Mouse (Mus musculus) forebrain, embryonic 12.5 days (tissue): ENCODE measurements around the gene Ckap4. TPM values are rescaled to one million over a fixed set of nuclear protein-coding genes. Genes with fewer than 3 reads are reported as not detected.

Experiments used
- ATAC-seq: fragments of 200-750 bp; cut with Nextera tagmentation; 2 replicates; pipeline ENCODE4 v1.8.0; 2017; ENCODE audit warnings: moderate TSS enrichment; ENCODE audit not compliant: low FRiP score
- H3K27ac ChIP-seq: fragments of 300-500 bp; sonication (generic); 2 replicates; pipeline ENCODE4 v1.5.1; 2016; ENCODE audit warnings: mild to moderate bottlenecking
- H3K27me3 ChIP-seq: fragments of 300-500 bp; sonication (generic); 2 replicates; pipeline ENCODE4 v1.6.1; 2016; ENCODE audit warnings: mild to moderate bottlenecking
- H3K36me3 ChIP-seq: fragments of 300-500 bp; sonication (generic); replicated peaks from 2 replicates; pipeline ENCODE4 v1.6.1; 2016; ENCODE audit warnings: mild to moderate bottlenecking
- H3K4me1 ChIP-seq: fragments of 300-500 bp; sonication (generic); 2 replicates; pipeline ENCODE4 v1.6.1; 2016
- H3K4me2 ChIP-seq: fragments of 300-500 bp; sonication (generic); 2 replicates; pipeline ENCODE4 v1.6.1; 2016; ENCODE audit warnings: mild to moderate bottlenecking, moderate library complexity
- H3K4me3 ChIP-seq: fragments of 300-500 bp; sonication (generic); replicated peaks from 2 replicates; pipeline ENCODE4 v1.5.1; 2016; ENCODE audit warnings: mild to moderate bottlenecking
- H3K9ac ChIP-seq: fragments of 300-500 bp; sonication (generic); 2 replicates; pipeline ENCODE4 v1.6.1; 2016; ENCODE audit warnings: mild to moderate bottlenecking
- H3K9me3 ChIP-seq: fragments of 300-500 bp; sonication (generic); 2 replicates; pipeline ENCODE4 v1.6.1; 2016
- WGBS: fragments of 180-500 bp; shearing (Covaris S2); methylation state at CpG from one replicate; pipeline ENCODE4 v1.1.7; 2016; 5-methylcytosine and 5-hydroxymethylcytosine counted together
- polyA plus RNA-seq: library from polyadenylated mRNA; unstranded; fragments of >200 nt; fragmentation: Nextera tagmentation; extraction: Ambion mirVana; gene quantifications from 2 replicates; pipeline ENCODE4 v1.2.1, GENCODE M21; 2016

The Ckap4 gene
- polyA plus RNA-seq, 1 experiment from 2014 or later = 72.2 TPM

DNA sequence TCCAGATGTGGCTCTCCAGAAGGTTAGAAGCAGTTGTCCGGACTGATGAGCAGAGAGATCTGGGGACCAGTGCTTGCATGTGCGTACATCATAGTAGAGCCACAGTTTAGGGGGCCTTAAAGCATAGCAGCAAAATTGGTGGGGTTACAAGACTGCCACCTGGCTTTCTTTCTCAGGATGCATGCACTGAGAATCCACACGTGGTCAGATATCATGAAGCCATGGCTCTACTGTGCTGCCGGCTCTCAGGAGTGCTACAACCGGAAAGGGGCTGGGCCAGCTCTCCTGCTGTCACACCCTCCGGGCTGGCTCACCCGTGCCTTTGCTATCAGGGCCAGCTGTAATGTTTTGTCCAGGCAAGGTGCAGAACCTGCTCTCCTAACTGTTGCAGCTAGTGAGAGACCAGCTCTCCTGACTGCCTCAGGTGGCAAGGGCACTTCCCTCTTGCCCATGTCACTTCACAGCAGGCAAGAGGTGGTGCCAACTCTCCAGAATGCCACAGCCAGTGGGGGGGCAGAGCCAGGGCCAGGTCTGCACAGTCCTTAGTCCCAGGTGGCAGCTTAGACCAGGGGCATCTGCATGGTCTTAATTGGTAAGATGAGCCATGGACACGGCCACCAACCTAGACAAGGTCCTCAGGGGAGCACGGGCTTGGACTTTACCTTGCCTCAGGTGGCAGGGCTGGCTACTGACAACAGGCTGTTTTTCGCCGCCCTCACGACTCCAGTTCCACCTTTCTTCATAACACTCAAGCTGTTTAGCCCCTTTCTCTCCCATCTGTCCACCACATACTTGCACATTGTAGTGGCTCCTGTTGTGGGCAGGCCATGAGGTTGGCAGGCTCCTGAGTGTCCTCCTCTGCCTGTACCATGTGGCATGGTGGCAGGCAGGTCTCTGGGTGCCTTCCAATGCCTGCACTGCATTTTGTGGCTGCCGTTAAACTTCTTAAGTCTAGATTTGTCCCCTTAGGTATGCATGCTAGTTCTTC lies 29.0 kb upstream of the Ckap4 start:
- no peak for ATAC-seq
- H3K36me3 ChIP-seq = no peaks in the 10 kb centered on the region
- H3K9me3 ChIP-seq = 0 out of 2 replicates have a peak, but pooled peaks cover 5% of the 10 kb centered on the region
- H3K4me1 ChIP-seq = no peaks in the 10 kb centered on the region
- H3K4me3 ChIP-seq = no peak overlapping the region
- 0 out of 2 replicates have a peak, but pooled peaks cover 3% of the 10 kb centered on the region for H3K27me3 ChIP-seq
- H3K27ac ChIP-seq = no peak overlapping the region
- H3K9ac ChIP-seq = no peak overlapping the region
- no peak overlapping the region for H3K4me2 ChIP-seq
- WGBS = 73% methylated on average over 13 of the region's 13 CpGs

- H3K27me3 ChIP-seq = 0 out of 2 replicates have a peak, but pooled peaks cover 3% of the 10 kb centered on the region
- H3K27ac ChIP-seq = no peak overlapping the region
- ATAC-seq = no peak
- no peak overlapping the region for H3K9ac ChIP-seq
- H3K4me1 ChIP-seq = no peaks in the 10 kb centered on the region
- 0 out of 2 replicates have a peak, but pooled peaks cover 6% of the 10 kb centered on the region for H3K9me3 ChIP-seq
- no peak overlapping the region for H3K4me2 ChIP-seq
- H3K36me3 ChIP-seq = no peaks in the 10 kb centered on the region
- no peak overlapping the region for H3K4me3 ChIP-seq
- WGBS = 70% methylated on average over 5 of the region's 5 CpGs
Measured at GRCm38 (mm10) chr10:84562121-84562520, 28.3 kb upstream of the Ckap4 start.

DNA sequence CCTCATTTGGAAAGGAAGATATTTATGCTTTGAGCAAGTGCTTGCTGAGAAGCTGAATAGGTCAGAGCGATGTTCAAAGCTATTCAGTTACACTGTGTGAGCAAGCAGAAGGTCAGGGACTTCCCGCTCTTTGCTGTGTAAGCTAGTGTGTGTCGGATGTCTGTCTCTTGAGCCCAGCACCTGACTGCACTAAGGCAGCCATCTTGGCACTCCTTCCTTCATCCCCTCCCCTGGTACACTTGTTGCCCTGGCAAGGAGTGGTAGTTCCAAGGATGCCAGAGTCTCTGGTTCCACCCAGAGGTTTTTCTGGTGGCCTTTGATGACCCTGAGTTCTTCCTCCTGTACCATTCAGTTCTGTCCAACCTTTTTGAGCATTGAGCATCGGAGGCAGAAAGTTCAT lies 26.1 kb upstream of the Ckap4 start:
- H3K27ac ChIP-seq = no peak overlapping the region
- H3K4me3 ChIP-seq = no peak overlapping the region
- H3K4me2 ChIP-seq = no peak overlapping the region
- H3K9ac ChIP-seq = no peak overlapping the region
- no peak for ATAC-seq
- 89% methylated on average over 4 of the region's 4 CpGs for WGBS
- H3K4me1 ChIP-seq = no peaks in the 10 kb centered on the region
- 0 out of 2 replicates have a peak, but pooled peaks cover 6% of the 10 kb centered on the region for H3K9me3 ChIP-seq
- H3K27me3 ChIP-seq = 0 out of 2 replicates have a peak, but pooled peaks cover 3% of the 10 kb centered on the region
- no peaks in the 10 kb centered on the region for H3K36me3 ChIP-seq

- WGBS = 87% methylated on average over 1 of the region's 1 CpGs
- H3K9ac ChIP-seq = no peak overlapping the region
- no peaks in the 10 kb centered on the region for H3K4me1 ChIP-seq
- H3K27me3 ChIP-seq = 0 out of 2 replicates have a peak, but pooled peaks cover 3% of the 10 kb centered on the region
- H3K4me3 ChIP-seq = no peak overlapping the region
- no peak for ATAC-seq
- no peak overlapping the region for H3K27ac ChIP-seq
- no peaks in the 10 kb centered on the region for H3K36me3 ChIP-seq
- 0 out of 2 replicates have a peak, but pooled peaks cover 6% of the 10 kb centered on the region for H3K9me3 ChIP-seq
- no peak overlapping the region for H3K4me2 ChIP-seq
Measured at GRCm38 (mm10) chr10:84558511-84558910, 24.6 kb upstream of the Ckap4 start.

GRCm38 (mm10) chr10:84556120-84556519 lies 22.3 kb upstream of the Ckap4 start:
- Histone ChIP-seq H3K36me3 (no peaks in the 10 kb centered on the region), H3K27ac (no peak overlapping the region), H3K4me2 (no peak overlapping the region), H3K4me3 (no peak overlapping the region), H3K4me1 (no peaks in the 10 kb centered on the region), H3K9me3 (0 out of 2 replicates have a peak, but pooled peaks cover 6% of the 10 kb centered on the region), H3K9ac (no peak overlapping the region), H3K27me3 (no peaks in the 10 kb centered on the region)
- ATAC-seq = no peak
- WGBS = 78% methylated on average over 2 of the region's 2 CpGs

- Histone ChIP-seq H3K27me3 (no peaks in the 10 kb centered on the region), H3K9ac (no peak overlapping the region), H3K4me1 (no peaks in the 10 kb centered on the region), H3K27ac (no peak overlapping the region), H3K4me2 (no peak overlapping the region), H3K36me3 (no peaks in the 10 kb centered on the region), H3K9me3 (peaks cover 6% of the 10 kb centered on the region; the same call in 1 of the 2 replicates), H3K4me3 (no peak overlapping the region)
- ATAC-seq = no peak
- WGBS = 36% methylated on average over 6 of the region's 6 CpGs
Measured at GRCm38 (mm10) chr10:84554291-84555009, 20.6 kb upstream of the Ckap4 start.

DNA sequence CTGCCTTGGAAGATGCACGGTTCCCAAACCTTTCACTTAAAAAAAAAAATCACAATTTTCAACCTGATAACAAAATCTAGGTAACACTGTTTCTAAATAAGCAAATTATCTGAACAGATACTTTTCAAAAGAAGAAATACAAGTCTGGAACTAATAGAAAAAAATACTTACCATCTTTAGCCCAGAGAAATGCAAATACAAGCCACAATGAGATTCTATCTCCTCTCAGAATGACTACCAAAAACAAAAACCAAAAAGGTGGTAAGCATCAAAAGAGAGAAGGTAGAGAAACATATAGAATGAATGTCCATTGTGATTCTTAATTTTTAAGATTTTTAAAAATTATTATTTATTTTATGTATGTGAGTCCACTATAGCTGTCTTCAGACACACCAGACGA lies 18.6 kb upstream of the Ckap4 start:
- no peak for ATAC-seq

GRCm38 (mm10) chr10:84551846-84552245 lies 18.0 kb upstream of the Ckap4 start:
- 94% methylated on average over 3 of the region's 3 CpGs for WGBS
- H3K36me3 ChIP-seq = no peaks in the 10 kb centered on the region
- H3K9ac ChIP-seq = no peak overlapping the region
- H3K4me2 ChIP-seq = no peak overlapping the region
- no peak for ATAC-seq
- no peaks in the 10 kb centered on the region for H3K27me3 ChIP-seq
- no peak overlapping the region for H3K27ac ChIP-seq
- H3K4me1 ChIP-seq = no peaks in the 10 kb centered on the region
- no peaks in the 10 kb centered on the region; the same call in 1 of the 2 replicates for H3K9me3 ChIP-seq
- no peak overlapping the region for H3K4me3 ChIP-seq

More for the DNA sequence above, 18.6 kb upstream of the Ckap4 start:
- 88% methylated on average over 2 of the region's 2 CpGs for WGBS
- H3K9me3 ChIP-seq = no peaks in the 10 kb centered on the region; the same call in 1 of the 2 replicates
- H3K9ac ChIP-seq = no peak overlapping the region
- H3K4me2 ChIP-seq = no peak overlapping the region
- H3K4me1 ChIP-seq = no peaks in the 10 kb centered on the region
- no peaks in the 10 kb centered on the region for H3K27me3 ChIP-seq
- no peak overlapping the region for H3K4me3 ChIP-seq
- no peaks in the 10 kb centered on the region for H3K36me3 ChIP-seq
- no peak overlapping the region for H3K27ac ChIP-seq

- ATAC-seq = no peak
- 82% methylated on average over 10 of the region's 10 CpGs for WGBS
- no peaks in the 10 kb centered on the region; the same call in 1 of the 2 replicates for H3K9me3 ChIP-seq
- no peaks in the 10 kb centered on the region for H3K27me3 ChIP-seq
- no peak overlapping the region for H3K9ac ChIP-seq
- H3K27ac ChIP-seq = no peak overlapping the region
- no peaks in the 10 kb centered on the region for H3K36me3 ChIP-seq
- no peak overlapping the region for H3K4me3 ChIP-seq
- H3K4me1 ChIP-seq = no peaks in the 10 kb centered on the region
- no peak overlapping the region for H3K4me2 ChIP-seq
Measured at GRCm38 (mm10) chr10:84549920-84550293, 16.0 kb upstream of the Ckap4 start.

DNA sequence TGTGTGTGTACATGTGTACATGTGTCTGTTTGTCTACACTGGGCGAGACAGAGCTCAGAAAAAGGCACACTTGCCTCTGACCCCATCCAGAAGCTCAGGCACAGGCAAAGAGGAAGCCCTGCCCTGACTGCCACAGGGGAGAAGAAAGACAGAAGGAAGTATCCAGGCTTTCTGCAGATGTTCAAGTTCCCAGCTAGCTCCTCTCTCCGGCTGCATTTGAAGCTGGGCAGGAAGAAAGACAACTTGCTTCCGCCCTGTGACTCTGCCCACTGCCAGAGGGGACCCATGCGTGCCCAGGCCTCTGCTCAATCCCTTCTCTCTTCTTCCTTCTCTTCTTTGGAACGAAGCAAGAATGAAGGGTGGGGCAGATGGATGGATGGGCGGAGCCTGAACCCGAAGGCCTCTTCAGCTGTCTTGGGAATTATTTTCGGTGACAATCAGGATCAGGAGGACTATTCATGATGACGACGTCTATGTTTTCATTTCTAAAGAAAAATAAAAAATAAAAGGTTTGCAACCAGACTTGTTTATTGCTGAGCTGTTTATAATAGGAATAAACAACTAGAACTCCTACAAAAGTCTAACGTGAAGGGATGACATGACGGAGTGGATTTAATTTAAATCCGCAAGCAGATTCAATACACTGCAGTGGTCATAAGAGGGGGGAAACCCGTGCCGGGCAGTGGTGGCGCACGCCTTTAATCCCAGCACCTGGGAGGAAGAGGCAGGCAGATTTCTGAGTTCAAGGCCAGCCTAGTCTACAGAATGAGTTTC lies 15.5 kb upstream of the Ckap4 start:
- ATAC-seq = no peak
- Histone ChIP-seq H3K36me3 (no peaks in the 10 kb centered on the region), H3K27me3 (no peaks in the 10 kb centered on the region), H3K9ac (no peak overlapping the region), H3K4me1 (no peaks in the 10 kb centered on the region), H3K4me2 (no peak overlapping the region), H3K9me3 (no peaks in the 10 kb centered on the region; the same call in 1 of the 2 replicates), H3K4me3 (no peak overlapping the region), H3K27ac (no peak overlapping the region)
- 80% methylated on average over 17 of the region's 17 CpGs for WGBS

DNA sequence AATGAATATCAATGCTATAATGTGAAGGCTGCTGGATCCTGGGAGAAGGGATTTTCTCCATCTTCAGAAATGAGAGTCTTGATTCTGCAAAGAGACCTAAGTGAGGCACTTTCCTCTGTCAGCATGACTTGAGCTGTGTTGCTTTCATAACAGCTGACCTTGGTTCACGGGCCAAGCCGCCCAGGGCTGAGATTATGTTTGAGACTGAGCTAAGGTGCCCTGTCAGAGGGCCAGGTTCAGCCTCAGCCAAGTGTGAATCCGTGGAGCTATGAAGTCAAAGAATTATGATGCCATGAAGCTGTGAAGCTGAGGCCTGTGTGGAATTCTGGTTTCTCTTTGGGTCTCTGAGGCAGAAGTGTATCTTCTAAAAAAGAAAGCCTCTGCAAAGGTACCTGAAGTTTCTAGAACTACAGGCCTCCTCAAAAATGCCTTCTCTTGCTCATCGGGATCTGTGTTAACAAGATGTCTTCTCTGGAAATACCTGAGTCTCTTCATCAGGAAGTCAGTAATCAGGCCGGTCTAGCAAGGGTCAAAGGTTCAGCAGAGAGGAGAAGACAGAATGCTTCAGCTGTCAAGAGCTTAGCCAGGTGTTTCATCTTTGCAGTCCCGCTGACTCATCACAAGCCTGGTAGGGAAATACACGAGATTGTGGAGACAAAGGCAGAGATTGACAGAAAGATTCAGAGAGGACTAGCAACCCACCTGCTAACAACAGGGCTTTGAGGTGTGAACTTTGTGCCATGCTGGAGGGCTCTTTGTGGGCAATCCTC lies 11.2 kb upstream of the Ckap4 start:
- ATAC-seq = no peak
- no peak overlapping the region for H3K27ac ChIP-seq
- H3K4me1 ChIP-seq = no peaks in the 10 kb centered on the region
- H3K27me3 ChIP-seq = no peaks in the 10 kb centered on the region
- no peaks in the 10 kb centered on the region for H3K9me3 ChIP-seq
- no peak overlapping the region for H3K4me2 ChIP-seq
- 75% methylated on average over 7 of the region's 7 CpGs for WGBS
- H3K4me3 ChIP-seq = no peak overlapping the region
- no peak overlapping the region for H3K9ac ChIP-seq
- H3K36me3 ChIP-seq = no peaks in the 10 kb centered on the region
